Mouse (Mus musculus) granulocyte monocyte progenitor cell, adult 5-6 weeks (primary cell): ENCODE measurements around the gene D930020B18Rik. TPM values are rescaled to one million over a fixed set of nuclear protein-coding genes. Genes with fewer than 3 reads are reported as not detected.

Experiments used
- ATAC-seq: replicated peaks from 2 replicates; pipeline ENCODE4 v1.8.0; 2016; ENCODE audit warnings: mild to moderate bottlenecking, moderate TSS enrichment, inconsistent platforms; ENCODE audit not compliant: poor library complexity, severe bottlenecking
- total RNA-seq, 2 experiments: library from RNA; stranded (forward) in 1 of 2; stranded (reverse) in 1 of 2; fragments of 200-712, 200-1000 nt in 1 of 2; fragments of >200 nt in 1 of 2; fragmentation: Nextera tagmentation in 1 of 2; gene quantifications; 2 replicates each; pipeline ENCODE4 v1.2.3; 2014 to 2017

D930020B18Rik gene
- total RNA-seq, 2 experiments from 2014 or later = 2.5 TPM; not detected in 1

GRCm38 (mm10) chr10:121701296-121702248, 60.2 kb downstream of the D930020B18Rik start:
- ATAC-seq = peak; percentile 51

DNA sequence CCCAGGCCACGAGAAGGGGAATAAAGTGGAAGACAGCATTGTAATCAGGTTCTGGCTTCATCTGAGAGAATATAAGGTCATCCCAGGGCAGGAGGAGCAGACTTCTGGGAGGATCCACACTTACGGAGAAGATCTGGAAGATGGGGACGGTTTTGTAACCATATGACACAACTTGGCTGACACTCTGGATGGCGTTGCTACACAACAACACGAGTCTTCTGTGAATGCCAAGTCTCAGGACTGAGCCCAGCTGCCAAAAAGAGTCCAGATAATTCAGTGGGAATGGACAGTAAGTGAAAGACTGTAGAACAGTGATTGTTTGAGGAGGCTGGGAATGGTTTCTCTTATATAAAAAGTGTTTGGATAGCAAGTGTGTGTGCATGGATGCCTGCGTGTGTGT, 62.2 kb downstream of the D930020B18Rik start:
- no peak for ATAC-seq

- ATAC-seq = no peak
Measured at GRCm38 (mm10) chr10:121704871-121705270, 63.5 kb downstream of the D930020B18Rik start.

DNA sequence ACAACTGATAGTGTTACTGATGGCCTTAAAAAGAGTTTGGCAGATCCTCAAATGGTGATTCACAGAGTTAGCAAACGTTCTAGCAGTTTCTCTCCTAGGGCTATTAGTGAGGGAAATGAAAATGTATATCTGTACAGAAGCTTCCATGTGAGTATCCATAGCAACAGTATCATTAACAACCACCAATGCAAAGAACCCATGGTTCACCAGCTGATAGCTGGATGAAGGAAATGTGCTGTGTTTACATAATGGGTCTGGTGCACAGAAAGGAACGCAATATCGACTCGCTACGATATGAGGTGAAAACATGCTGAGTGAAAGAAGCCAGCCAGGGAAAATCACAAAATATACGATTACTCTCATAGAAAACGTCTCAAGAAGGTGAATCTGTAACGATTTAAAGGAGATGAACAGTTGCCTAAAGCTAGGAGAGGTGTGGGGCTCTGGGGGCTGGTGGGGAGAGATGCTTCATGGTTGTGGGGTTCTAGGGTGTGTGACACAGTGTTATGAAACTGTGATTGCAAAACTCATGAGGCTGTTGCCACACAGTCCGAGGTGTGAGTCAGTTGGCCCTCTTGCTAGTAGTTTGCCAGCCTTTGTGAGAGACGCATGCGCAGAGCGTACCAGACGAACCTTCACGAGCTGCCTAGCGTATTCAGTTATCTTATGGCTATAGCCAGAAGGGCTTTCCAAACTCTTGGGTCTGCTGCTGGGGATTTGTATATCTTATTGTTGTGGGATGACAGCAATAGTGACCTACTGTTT, 64.2 kb downstream of the D930020B18Rik start:
- ATAC-seq = peak; percentile 85

DNA sequence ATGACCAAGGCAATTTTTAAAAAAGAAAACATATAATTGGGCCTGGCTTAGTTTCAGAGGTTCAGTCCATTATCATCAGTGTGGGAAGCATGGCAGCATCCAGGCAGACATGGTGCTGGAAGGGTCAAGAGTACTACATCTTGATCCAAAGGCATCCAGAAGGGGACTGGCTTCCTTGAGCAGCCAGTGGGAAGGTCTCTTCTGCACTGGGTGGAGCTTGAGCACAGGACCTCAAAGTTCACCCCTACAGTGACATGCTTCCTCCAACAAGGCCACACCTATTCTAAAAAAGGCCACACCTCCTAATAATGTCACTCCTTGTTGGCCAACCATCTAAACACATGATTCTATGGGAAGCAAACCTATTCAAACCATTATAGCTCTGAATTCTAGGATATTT, 75.5 kb downstream of the D930020B18Rik start:
- no peak for ATAC-seq

DNA sequence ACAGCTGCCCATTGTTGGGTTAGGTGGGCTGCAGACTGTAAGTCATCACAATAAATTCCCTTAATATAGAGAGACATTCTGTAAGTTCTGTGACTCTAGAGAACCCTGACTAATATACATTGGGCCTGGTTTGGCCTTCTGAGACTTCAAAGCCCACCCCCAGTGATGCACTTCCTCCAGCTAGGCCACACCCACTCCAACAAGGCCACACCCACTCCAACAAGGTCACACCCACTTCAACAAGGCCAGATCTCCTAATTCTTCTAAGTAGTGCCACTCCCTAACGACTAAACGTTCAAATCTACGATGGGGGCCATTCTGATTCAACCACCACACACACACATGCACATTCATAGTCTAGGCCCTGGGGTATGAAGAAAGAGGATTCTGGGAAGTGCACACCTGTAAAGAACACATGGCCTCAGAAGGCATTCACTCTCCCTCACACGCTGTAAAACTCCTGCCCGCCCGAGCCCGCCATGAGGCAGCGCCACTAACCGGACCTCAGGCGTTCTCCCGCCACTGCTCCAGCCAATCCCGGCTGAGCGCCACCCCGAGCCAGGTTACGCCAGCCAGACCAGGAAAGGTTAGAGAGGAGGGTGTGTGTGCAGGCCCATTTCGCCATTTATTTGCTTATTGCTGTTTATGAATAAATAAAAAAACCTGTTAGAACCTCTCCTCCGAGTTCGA, 77.7 kb downstream of the D930020B18Rik start:
- ATAC-seq = no peak

GRCm38 (mm10) chr10:121720701-121721100, 79.3 kb downstream of the D930020B18Rik start:
- ATAC-seq = no peak

GRCm38 (mm10) chr10:121726505-121726904, 85.1 kb downstream of the D930020B18Rik start:
- no peak for ATAC-seq

DNA sequence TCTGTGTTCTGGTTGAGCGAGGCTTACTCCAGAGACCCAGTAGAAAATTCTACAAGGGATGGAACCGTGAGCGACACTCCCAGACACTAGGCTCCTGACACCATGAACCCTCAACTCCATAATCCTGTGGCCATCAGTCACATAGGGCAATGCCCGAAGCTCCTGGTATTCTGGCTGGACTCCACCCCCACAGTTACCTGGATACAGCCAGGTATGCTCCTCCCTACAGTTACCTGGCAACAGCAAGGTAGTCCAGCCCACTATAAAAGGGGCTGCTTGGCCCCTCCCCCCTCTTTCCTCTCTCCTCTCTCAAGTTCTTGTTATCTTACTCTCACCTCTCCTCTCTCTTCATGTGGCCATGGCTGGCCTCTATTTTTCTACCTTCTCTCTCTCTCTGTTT, 85.8 kb downstream of the D930020B18Rik start:
- ATAC-seq = no peak

- ATAC-seq = no peak
Measured at GRCm38 (mm10) chr10:121728226-121728625, 86.8 kb downstream of the D930020B18Rik start.

- ATAC-seq = peak; percentile 92
Measured at GRCm38 (mm10) chr10:121731048-121731725, 89.8 kb downstream of the D930020B18Rik start.

- ATAC-seq = no peak
Measured at GRCm38 (mm10) chr10:121732542-121732941, 91.2 kb downstream of the D930020B18Rik start.

DNA sequence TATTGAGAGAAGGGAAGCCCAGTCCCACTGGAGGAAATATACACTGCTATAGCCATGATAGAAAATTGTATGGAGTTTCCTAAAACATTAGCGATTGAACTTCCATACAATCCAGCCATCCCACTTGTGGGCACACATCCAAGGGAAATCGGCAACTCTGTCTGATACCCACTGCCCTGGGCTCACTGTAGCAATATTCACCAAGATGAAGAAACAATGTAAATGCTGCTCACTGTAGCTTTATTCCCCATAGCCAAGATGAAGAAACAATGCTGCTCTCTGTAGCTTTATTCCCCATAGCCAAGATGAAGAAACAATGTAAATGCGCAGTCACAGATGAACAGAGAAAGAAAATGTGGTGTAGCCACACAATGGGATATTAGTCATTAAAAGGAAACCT, 95.9 kb downstream of the D930020B18Rik start:
- ATAC-seq = no peak

DNA sequence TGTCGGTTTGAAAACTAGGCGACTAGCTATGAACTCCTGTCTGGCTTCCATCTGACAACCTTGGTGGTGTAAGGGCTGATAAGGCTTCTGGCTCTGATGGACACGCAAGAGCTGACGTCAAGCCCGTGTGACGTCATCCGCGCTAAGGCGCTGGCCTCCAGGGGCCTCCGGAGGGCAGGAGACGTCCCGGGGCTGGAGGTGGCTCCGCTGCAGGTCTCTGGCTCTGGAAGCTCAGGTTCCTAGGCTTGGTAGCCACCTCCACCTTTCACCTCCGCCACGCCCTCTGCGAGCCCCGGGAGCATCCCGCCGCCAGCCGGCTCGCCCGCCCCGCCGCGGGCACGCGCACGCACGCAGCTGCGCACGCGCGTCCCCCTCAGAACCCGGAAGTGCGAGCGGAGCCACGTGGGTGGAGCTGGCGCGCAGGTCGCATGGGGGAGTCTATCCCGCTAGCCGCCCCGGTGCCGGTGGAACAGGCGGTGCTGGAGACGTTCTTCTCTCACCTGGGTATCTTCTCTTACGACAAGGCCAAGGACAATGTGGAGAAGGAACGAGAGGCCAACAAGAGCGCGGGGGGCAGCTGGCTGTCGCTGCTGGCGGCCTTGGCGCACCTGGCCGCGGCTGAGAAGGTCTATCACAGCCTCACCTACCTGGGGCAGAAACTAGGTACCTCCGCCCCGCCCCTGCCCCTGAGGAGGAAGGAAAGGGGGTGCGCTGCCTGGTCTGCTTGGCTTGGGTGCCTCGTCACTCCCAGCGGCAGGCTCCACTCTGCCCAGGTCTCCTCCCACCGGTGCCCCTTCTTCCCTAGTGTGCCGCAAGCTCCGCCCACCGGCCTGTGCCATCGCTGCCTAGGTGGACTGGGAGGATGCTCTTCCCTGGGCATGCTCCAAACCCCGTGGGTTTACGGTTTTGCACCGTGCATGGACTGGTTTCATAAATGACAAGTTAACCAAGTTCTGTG, 98.4 kb downstream of the D930020B18Rik start, which contains the start of gene BC048403:
BC048403 (plus strand) TSS at position 390 of the 958 bp plus-strand sequence.
- peak; percentile 92 for ATAC-seq

GRCm38 (mm10) chr10:121742336-121742735, 100.9 kb downstream of the D930020B18Rik start:
- no peak for ATAC-seq
